Mouse (Mus musculus) heart, embryonic 14.5 days (tissue): ENCODE data around the gene Zdhhc14. TPM values are rescaled to one million over a fixed set of nuclear protein-coding genes. Genes with fewer than 3 reads are reported as not detected.

Experiments
- ATAC-seq: fragments of 200-750 bp; cut with Nextera tagmentation; 2 replicates; pipeline ENCODE4 v1.8.0; 2017; ENCODE audit warnings: low read depth, moderate TSS enrichment; ENCODE audit not compliant: insufficient number of reproducible peaks, insufficient read depth, low FRiP score
- H3K27ac ChIP-seq, 2 experiments: fragments of 200-500 bp in 1 of 2; fragments of 300-500 bp in 1 of 2; sonication (generic) in 1 of 2; replicated peaks in 1 of 2; 2 replicates each; pipeline ENCODE4 v1.5.1; 2012 to 2014; ENCODE audit warnings: low read depth in 2 of 2, low read length in 2 of 2, control low read depth in 1 of 2, mild to moderate bottlenecking in 1 of 2, mixed read lengths in 1 of 2; ENCODE audit not compliant: control insufficient read depth in 1 of 2, insufficient read depth in 1 of 2
- H3K27me3 ChIP-seq: fragments of 300-500 bp; sonication (generic); 2 replicates; pipeline ENCODE4 v1.6.1; 2014; ENCODE audit warnings: mild to moderate bottlenecking, low read length, control low read depth; ENCODE audit not compliant: control insufficient read depth, insufficient read depth
- H3K36me3 ChIP-seq: fragments of 300-500 bp; sonication (generic); 2 replicates; pipeline ENCODE4 v1.6.1; 2014; ENCODE audit warnings: mild to moderate bottlenecking, control low read depth, low read length, mixed read lengths; ENCODE audit not compliant: control insufficient read depth, insufficient read depth
- H3K4me1 ChIP-seq, 2 experiments: fragments of 200-500 bp in 1 of 2; fragments of 300-500 bp in 1 of 2; sonication (generic) in 1 of 2; 2 replicates each; pipeline ENCODE4 v1.6.1; 2012 to 2014; ENCODE audit warnings: low read length in 2 of 2, control low read depth in 1 of 2, mixed read lengths in 1 of 2; ENCODE audit not compliant: control insufficient read depth in 2 of 2, insufficient read depth in 2 of 2
- H3K4me2 ChIP-seq: fragments of 300-500 bp; sonication (generic); 2 replicates; pipeline ENCODE4 v1.6.1; 2014; ENCODE audit warnings: mild to moderate bottlenecking, low read length
- H3K4me3 ChIP-seq, 2 experiments: fragments of 200-500 bp in 1 of 2; fragments of 300-500 bp in 1 of 2; sonication (generic) in 1 of 2; 2 replicates each; pipeline ENCODE4 v1.5.1; 2012 to 2014; ENCODE audit warnings: low read length in 2 of 2, mild to moderate bottlenecking in 2 of 2, control low read depth in 1 of 2, low read depth in 1 of 2, moderate library complexity in 1 of 2; ENCODE audit not compliant: control insufficient read depth in 1 of 2, insufficient read depth in 1 of 2
- H3K9ac ChIP-seq: fragments of 300-500 bp; sonication (generic); 2 replicates; pipeline ENCODE4 v1.6.1; 2014; ENCODE audit warnings: mild to moderate bottlenecking, low read length
- H3K9me3 ChIP-seq: fragments of 300-500 bp; sonication (generic); 2 replicates; pipeline ENCODE4 v1.6.1; 2016; ENCODE audit warnings: low read length, control low read depth; ENCODE audit not compliant: control insufficient read depth
- WGBS: fragments of 180-500 bp; shearing (Covaris S2); extraction: QIAGEN DNeasy Blood & Tissue Kit; methylation state at CpG from one replicate; pipeline ENCODE4 v1.1.7; 2014; 5-methylcytosine and 5-hydroxymethylcytosine counted together
- polyA plus RNA-seq: library from polyadenylated mRNA; unstranded; fragments of >200 nt; fragmentation: Nextera tagmentation; extraction: Ambion mirVana; gene quantifications from 2 replicates; pipeline ENCODE4 v1.2.1, GENCODE M21; 2014

Zdhhc14 gene
- polyA plus RNA-seq, 1 experiment from 2014 or later = 1.5 TPM

DNA sequence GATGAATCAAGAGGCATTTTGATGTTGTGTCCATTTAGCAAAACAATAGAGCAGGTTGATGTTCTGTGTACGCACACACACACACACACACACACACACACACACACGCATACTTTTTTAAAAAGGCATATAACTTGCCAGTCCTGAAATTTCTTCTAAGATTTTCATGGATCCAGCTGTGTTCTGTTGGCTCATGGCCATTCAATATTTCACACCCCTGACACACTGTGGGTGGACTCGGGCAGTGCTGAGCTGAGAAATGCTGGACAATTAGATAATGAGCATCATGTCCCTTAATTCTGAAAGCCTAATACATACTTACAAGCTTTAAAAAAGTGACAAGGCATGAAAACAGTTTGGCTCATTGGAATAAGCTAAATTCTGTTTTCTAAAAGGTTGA, 200.3 kb downstream of the Zdhhc14 start:
- Histone ChIP-seq H3K4me3 (no peak overlapping the region), H3K36me3 (no peaks in the 10 kb centered on the region), H3K4me2 (no peak overlapping the region), H3K27ac (no peak overlapping the region), H3K9me3 (no peaks in the 10 kb centered on the region), H3K27me3 (no peaks in the 10 kb centered on the region), H3K9ac (no peak overlapping the region), H3K4me1 (peaks cover 0 to 6% of the 10 kb centered on the region in 2 experiments; a peak in 1 of 4 replicates)
- ATAC-seq = no peak
- WGBS = 84% methylated on average over 3 of the region's 3 CpGs

DNA sequence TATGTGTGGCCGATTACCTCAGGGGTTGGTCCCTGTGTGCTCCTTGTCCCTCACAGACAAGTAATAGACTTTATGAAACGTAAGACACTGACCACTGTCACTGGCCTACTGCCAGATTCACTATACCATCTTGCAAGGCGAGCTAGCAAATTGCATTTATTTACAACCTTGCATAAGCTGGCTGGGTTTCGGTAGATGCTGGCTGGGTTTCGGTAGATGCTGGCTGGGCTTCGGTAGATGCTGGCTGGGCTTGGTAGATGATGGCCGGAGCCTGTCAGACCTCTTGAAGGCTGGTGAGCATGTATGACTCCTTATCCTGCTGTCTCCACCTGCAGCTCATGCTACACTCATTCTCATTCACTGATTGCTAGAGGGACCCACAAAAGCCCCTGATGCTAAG, 200.9 kb downstream of the Zdhhc14 start:
- no peaks in the 10 kb centered on the region for H3K27me3 ChIP-seq
- no peak overlapping the region for H3K4me2 ChIP-seq
- H3K9ac ChIP-seq = no peak overlapping the region
- no peak overlapping the region for H3K27ac ChIP-seq
- no peak overlapping the region for H3K4me3 ChIP-seq
- 73% methylated on average over 7 of the region's 7 CpGs for WGBS
- no peaks in the 10 kb centered on the region for H3K9me3 ChIP-seq
- no peaks in the 10 kb centered on the region for H3K36me3 ChIP-seq
- no peak for ATAC-seq
- 0 out of 4 replicates have a peak, but pooled peaks cover 0 to under 1% of the 10 kb centered on the region in 2 experiments for H3K4me1 ChIP-seq

- no peaks in the 10 kb centered on the region for H3K36me3 ChIP-seq
- no peaks in the 10 kb centered on the region for H3K27me3 ChIP-seq
- WGBS = 52% methylated on average over 7 of the region's 7 CpGs
- no peak overlapping the region for H3K4me2 ChIP-seq
- H3K27ac ChIP-seq = no peak overlapping the region
- H3K4me3 ChIP-seq = no peak overlapping the region
- H3K9me3 ChIP-seq = no peaks in the 10 kb centered on the region
- H3K4me1 ChIP-seq = no peaks in the 10 kb centered on the region
- H3K9ac ChIP-seq = no peak overlapping the region
- ATAC-seq = no peak
Observed at GRCm38 (mm10) chr17:5698447-5699096, 206.2 kb downstream of the Zdhhc14 start.

DNA sequence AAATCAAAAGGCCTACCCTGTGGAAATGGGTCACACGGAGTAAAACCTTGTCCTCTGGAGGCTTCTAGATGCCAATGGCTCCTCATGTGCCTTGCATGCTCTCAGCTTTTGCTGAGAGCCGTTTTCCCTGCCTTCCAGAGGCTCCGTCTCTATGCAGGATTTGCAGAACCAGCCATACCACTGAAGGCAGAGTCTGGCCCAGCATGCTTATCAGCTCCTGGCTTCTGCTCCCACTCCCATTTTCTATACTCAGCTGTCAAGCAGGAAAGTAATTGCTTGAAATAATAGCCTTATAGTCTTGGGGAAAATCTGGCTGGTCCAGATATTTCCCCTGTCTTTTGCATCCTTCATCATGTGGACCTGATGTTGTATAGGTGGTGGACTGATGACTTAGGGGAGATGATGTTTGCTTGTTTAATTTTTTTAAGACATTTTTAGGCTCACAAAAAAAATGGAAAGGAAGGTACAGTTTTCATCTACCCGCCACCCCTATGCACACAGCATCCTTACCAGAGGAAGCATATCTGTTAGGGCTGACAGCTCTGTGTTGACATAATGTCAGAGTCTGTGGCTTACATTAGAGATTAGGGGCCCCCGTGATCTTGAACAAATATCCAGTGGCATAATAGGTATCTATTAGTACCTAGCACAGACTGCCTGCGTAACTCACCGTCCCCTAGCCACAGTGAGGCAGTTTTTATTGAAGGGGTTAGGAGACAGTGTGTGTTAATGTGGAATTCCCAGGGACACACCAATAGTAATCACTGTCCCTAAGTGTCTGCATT, 218.2 kb downstream of the Zdhhc14 start:
- peaks cover 7 to 9% of the 10 kb centered on the region in 2 experiments; a peak in 2 of 4 replicates for H3K4me1 ChIP-seq
- no peak overlapping the region for H3K27ac ChIP-seq
- no peak for ATAC-seq
- H3K9me3 ChIP-seq = no peaks in the 10 kb centered on the region
- no peak overlapping the region for H3K4me3 ChIP-seq
- H3K4me2 ChIP-seq = no peak overlapping the region
- no peak overlapping the region for H3K9ac ChIP-seq
- no peaks in the 10 kb centered on the region for H3K36me3 ChIP-seq
- WGBS = 45% methylated on average over 7 of the region's 7 CpGs
- H3K27me3 ChIP-seq = no peaks in the 10 kb centered on the region

- Histone ChIP-seq H3K27me3 (no peaks in the 10 kb centered on the region), H3K4me3 (no peak overlapping the region), H3K9me3 (no peaks in the 10 kb centered on the region), H3K4me1 (peaks cover 7 to 9% of the 10 kb centered on the region in 2 experiments; a peak in 2 of 4 replicates), H3K9ac (no peak overlapping the region), H3K36me3 (no peaks in the 10 kb centered on the region), H3K27ac (no peak overlapping the region), H3K4me2 (no peak overlapping the region)
- ATAC-seq = no peak
- 49% methylated on average over 5 of the region's 5 CpGs for WGBS
Observed at GRCm38 (mm10) chr17:5711861-5712260, 219.5 kb downstream of the Zdhhc14 start.

DNA sequence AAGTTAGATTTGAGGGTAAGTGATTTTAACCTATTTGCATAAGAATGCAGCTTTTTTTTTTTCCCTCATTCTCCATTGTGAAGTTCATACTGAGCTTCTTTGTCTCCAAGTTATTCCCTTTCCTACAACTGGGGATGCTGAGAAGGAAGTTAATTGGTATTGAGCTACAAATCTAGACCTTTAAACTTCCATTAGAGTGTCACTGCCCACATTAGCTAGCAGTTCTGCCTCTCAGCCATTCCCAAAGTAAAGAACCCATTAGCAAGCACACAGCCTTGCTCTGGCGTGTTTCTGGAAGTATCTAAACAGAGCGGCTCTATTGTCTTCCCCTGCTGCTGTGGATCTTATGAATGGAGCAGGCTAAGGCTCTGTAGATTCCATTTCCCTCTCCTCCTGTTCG, 220.8 kb downstream of the Zdhhc14 start:
- peaks cover 7 to 9% of the 10 kb centered on the region in 2 experiments; a peak in 2 of 4 replicates for H3K4me1 ChIP-seq
- ATAC-seq = no peak
- 62% methylated on average over 3 of the region's 3 CpGs for WGBS

GRCm38 (mm10) chr17:5716912-5717311, 224.6 kb downstream of the Zdhhc14 start:
- no peak overlapping the region for H3K9ac ChIP-seq
- no peaks in the 10 kb centered on the region; a peak in 1 of 4 replicates for H3K4me1 ChIP-seq
- no peak overlapping the region for H3K4me3 ChIP-seq
- ATAC-seq = no peak
- 84% methylated on average over 4 of the region's 4 CpGs for WGBS
- no peaks in the 10 kb centered on the region for H3K9me3 ChIP-seq
- no peak overlapping the region for H3K4me2 ChIP-seq
- H3K27me3 ChIP-seq = no peaks in the 10 kb centered on the region
- H3K36me3 ChIP-seq = no peaks in the 10 kb centered on the region
- no peak overlapping the region for H3K27ac ChIP-seq

More for the DNA sequence above, 220.8 kb downstream of the Zdhhc14 start:
- H3K9ac ChIP-seq = no peak overlapping the region
- no peaks in the 10 kb centered on the region for H3K36me3 ChIP-seq
- H3K4me2 ChIP-seq = no peak overlapping the region
- no peak overlapping the region for H3K4me3 ChIP-seq
- no peaks in the 10 kb centered on the region for H3K9me3 ChIP-seq
- no peak overlapping the region for H3K27ac ChIP-seq
- H3K27me3 ChIP-seq = no peaks in the 10 kb centered on the region
